Mouse (Mus musculus): Measurements from ENCODE around the gene BC147527. TPM values are rescaled to one million over a fixed set of nuclear protein-coding genes. Genes with fewer than 3 reads are reported as not detected.
"Not testable (repeated sequence)": the region's sequence is repeated elsewhere in the genome, so short reads cannot be mapped to it uniquely, and the experiment has no call there.

The BC147527 gene
- polyA plus RNA-seq, 1 experiment, result not detected

- H3K4me3 ChIP-seq (ENCODE audit: insufficient read depth, low read depth, low read length), result no peak overlapping the region
- WGBS, result 78% methylated on average over 4 of the region's 4 CpGs
- H3K27ac ChIP-seq (ENCODE audit: insufficient read depth, low read depth, low read length), result no peak overlapping the region
- no peaks in the 10 kb centered on the region for H3K4me1 ChIP-seq (ENCODE audit: control insufficient read depth, insufficient read depth, low read length)
- TF ChIP-seq CTCF (IDR thresholded peaks at IDR 0.05; ENCODE audit: insufficient read depth, low read depth, low read length), result no peak
- no peak for TF ChIP-seq POLR2A (IDR thresholded peaks at IDR 0.05; ENCODE audit: insufficient read depth, low read depth, low read length)
Observed at GRCm38 (mm10) chr13:120310749-120311148, 10.6 kb downstream of the BC147527 start.

GRCm38 (mm10) chr13:120313584-120313983 lies 13.4 kb downstream of the BC147527 start:
- Histone ChIP-seq H3K4me1 (ENCODE audit: control insufficient read depth, insufficient read depth, low read length) (no peaks in the 10 kb centered on the region), H3K4me3 (ENCODE audit: insufficient read depth, low read depth, low read length) (no peak overlapping the region), H3K27ac (ENCODE audit: insufficient read depth, low read depth, low read length) (no peak overlapping the region)
- WGBS, result 48% methylated on average over 14 of the region's 14 CpGs
- TF ChIP-seq POLR2A (IDR thresholded peaks at IDR 0.05; ENCODE audit: insufficient read depth, low read depth, low read length) (no peak), CTCF (IDR thresholded peaks at IDR 0.05; ENCODE audit: insufficient read depth, low read depth, low read length) (no peak)

GRCm38 (mm10) chr13:120316578-120316977 lies 16.4 kb downstream of the BC147527 start, which contains the start of gene Tcstv3:
Gene Tcstv3 (plus strand): TSS chr13:120316878.
- 68% methylated on average over 3 of the region's 3 CpGs for WGBS

GRCm38 (mm10) chr13:120320183-120320582 lies 20.0 kb downstream of the BC147527 start:
- TF ChIP-seq CTCF (IDR thresholded peaks at IDR 0.05; ENCODE audit: insufficient read depth, low read depth, low read length), result no peak
- no peak for TF ChIP-seq POLR2A (IDR thresholded peaks at IDR 0.05; ENCODE audit: insufficient read depth, low read depth, low read length)
- WGBS, result 64% methylated on average over 3 of the region's 3 CpGs
- H3K4me1 ChIP-seq (ENCODE audit: control insufficient read depth, insufficient read depth, low read length), result no peaks in the 10 kb centered on the region

More at GRCm38 (mm10) chr13:120316578-120316977, 16.4 kb downstream of the BC147527 start, which contains the start of gene Tcstv3:
- H3K4me1 ChIP-seq (ENCODE audit: control insufficient read depth, insufficient read depth, low read length); H3K27ac ChIP-seq (ENCODE audit: insufficient read depth, low read depth, low read length); H3K4me3 ChIP-seq (ENCODE audit: insufficient read depth, low read depth, low read length): not testable (repeated sequence)

GRCm38 (mm10) chr13:120320721-120321120 lies 20.5 kb downstream of the BC147527 start:
- Histone ChIP-seq H3K4me3 (ENCODE audit: insufficient read depth, low read depth, low read length) (no peak overlapping the region), H3K4me1 (ENCODE audit: control insufficient read depth, insufficient read depth, low read length) (no peaks in the 10 kb centered on the region), H3K27ac (ENCODE audit: insufficient read depth, low read depth, low read length) (no peak overlapping the region)
- 97% methylated on average over 1 of the region's 1 CpGs for WGBS
- no peak for TF ChIP-seq POLR2A (IDR thresholded peaks at IDR 0.05; ENCODE audit: insufficient read depth, low read depth, low read length)
- TF ChIP-seq CTCF (IDR thresholded peaks at IDR 0.05; ENCODE audit: insufficient read depth, low read depth, low read length), result no peak

More at GRCm38 (mm10) chr13:120320183-120320582, 20.0 kb downstream of the BC147527 start:
- H3K27ac ChIP-seq (ENCODE audit: insufficient read depth, low read depth, low read length), result no peak overlapping the region
- H3K4me3 ChIP-seq (ENCODE audit: insufficient read depth, low read depth, low read length), result no peak overlapping the region

Other genes starting within 250 kb of the BC147527 start
- not detected in 2 replicates for gene Gm21188, start 248.2 kb upstream of the BC147527 start, polyA plus RNA-seq (2012; ENCODE audit: insufficient read depth, insufficient read length, low replicate concordance, missing spikeins)
- gene Gm20767, start 160.1 kb upstream of the BC147527 start, polyA plus RNA-seq (2012; ENCODE audit: insufficient read depth, insufficient read length, low replicate concordance, missing spikeins), result not detected in 2 replicates
- not detected in 2 replicates for gene Gm21818, start 128.0 kb upstream of the BC147527 start, polyA plus RNA-seq (2012; ENCODE audit: insufficient read depth, insufficient read length, low replicate concordance, missing spikeins)
- gene Gm21762, start 84.4 kb upstream of the BC147527 start, polyA plus RNA-seq (2012; ENCODE audit: insufficient read depth, insufficient read length, low replicate concordance, missing spikeins), result not detected in 2 replicates
- gene Gm21731, start 61.3 kb upstream of the BC147527 start, polyA plus RNA-seq (2012; ENCODE audit: insufficient read depth, insufficient read length, low replicate concordance, missing spikeins), result not detected in 2 replicates
- gene AF067061, start 37.3 kb upstream of the BC147527 start, polyA plus RNA-seq (2012; ENCODE audit: insufficient read depth, insufficient read length, low replicate concordance, missing spikeins), result not detected in 2 replicates
- gene Tcstv3, start 16.5 kb downstream of the BC147527 start, polyA plus RNA-seq (2012; ENCODE audit: insufficient read depth, insufficient read length, low replicate concordance, missing spikeins), result not detected in 2 replicates